Mouse (Mus musculus): Measurements from ENCODE around the gene Tmed10. TPM values are rescaled to one million over a fixed set of nuclear protein-coding genes. Genes with fewer than 3 reads are reported as not detected.

Tmed10 gene
- polyA plus RNA-seq, 1 experiment from 2014 or later: 372 TPM

GRCm38 (mm10) chr12:85366271-85366670 lies 8.4 kb downstream of the Tmed10 start:
- Histone ChIP-seq H3K27me3 (replicated peaks; ENCODE audit: control insufficient read depth, insufficient read depth, low read length) (no peaks in the 10 kb centered on the region), H3K4me2 (ENCODE audit: low read depth, low read length) (no peak overlapping the region), H3K36me3 (ENCODE audit: control insufficient read depth, insufficient read depth, low read length) (peaks cover 19% of the 10 kb centered on the region; the same call in 1 of the 2 replicates), H3K4me1 (ENCODE audit: control insufficient read depth, insufficient read depth, low read length) (no peaks in the 10 kb centered on the region), H3K27ac (replicated peaks; ENCODE audit: low read depth, low read length) (peak overlapping the region; percentile 58), H3K9me3 (ENCODE audit: control insufficient read depth, low read length) (no peaks in the 10 kb centered on the region), H3K4me3 (ENCODE audit: low read depth, low read length) (no peak overlapping the region), H3K9ac (ENCODE audit: low read depth, low read length) (no peak overlapping the region)
- WGBS: 75% methylated on average over 3 of the region's 3 CpGs
- peak; percentile 15; the same call in 1 of the 2 replicates for ATAC-seq (ENCODE audit: low read depth)
- DNase-seq (ENCODE audit: low spot score): no peak

- no peak for ATAC-seq (ENCODE audit: low read depth)
- H3K4me1 ChIP-seq (ENCODE audit: control insufficient read depth, insufficient read depth, low read length): no peaks in the 10 kb centered on the region
- peaks cover 19% of the 10 kb centered on the region; the same call in 1 of the 2 replicates for H3K36me3 ChIP-seq (ENCODE audit: control insufficient read depth, insufficient read depth, low read length)
- H3K9ac ChIP-seq (ENCODE audit: low read depth, low read length): no peak overlapping the region
- no peaks in the 10 kb centered on the region for H3K9me3 ChIP-seq (ENCODE audit: control insufficient read depth, low read length)
- no peaks in the 10 kb centered on the region for H3K27me3 ChIP-seq (replicated peaks; ENCODE audit: control insufficient read depth, insufficient read depth, low read length)
- no peak overlapping the region for H3K27ac ChIP-seq (replicated peaks; ENCODE audit: low read depth, low read length)
- no peak for DNase-seq (ENCODE audit: low spot score)
- no peak overlapping the region for H3K4me3 ChIP-seq (ENCODE audit: low read depth, low read length)
- WGBS: 79% methylated on average over 4 of the region's 4 CpGs
- no peak overlapping the region for H3K4me2 ChIP-seq (ENCODE audit: low read depth, low read length)
Measured at GRCm38 (mm10) chr12:85362510-85362909, 12.1 kb downstream of the Tmed10 start.

DNA sequence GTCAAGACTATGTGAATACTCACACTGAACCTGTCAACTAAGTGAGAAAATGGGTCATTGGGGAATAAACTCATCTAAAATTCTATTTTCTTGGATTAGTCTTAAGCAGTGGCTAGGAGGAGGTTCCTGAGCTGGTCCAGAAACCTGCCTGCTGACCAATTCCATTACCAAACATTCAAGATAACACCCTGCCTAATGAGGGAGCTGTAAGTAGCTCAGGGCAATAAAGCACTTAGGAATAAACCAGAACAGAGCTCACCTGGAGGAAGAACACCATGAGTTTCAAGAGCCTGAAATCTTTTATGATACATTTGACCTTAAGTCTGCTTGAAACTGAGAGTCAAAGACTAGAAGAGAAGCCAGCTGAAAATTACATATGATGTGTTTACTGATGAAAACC lies 13.1 kb downstream of the Tmed10 start:
- H3K27ac ChIP-seq (replicated peaks; ENCODE audit: low read depth, low read length): no peak overlapping the region
- no peak overlapping the region for H3K4me2 ChIP-seq (ENCODE audit: low read depth, low read length)
- no peak for ATAC-seq (ENCODE audit: low read depth)
- peaks cover 19% of the 10 kb centered on the region; the same call in 1 of the 2 replicates for H3K36me3 ChIP-seq (ENCODE audit: control insufficient read depth, insufficient read depth, low read length)
- no peak for DNase-seq (ENCODE audit: low spot score)
- no peaks in the 10 kb centered on the region for H3K4me1 ChIP-seq (ENCODE audit: control insufficient read depth, insufficient read depth, low read length)
- H3K9me3 ChIP-seq (ENCODE audit: control insufficient read depth, low read length): no peaks in the 10 kb centered on the region
- no peak overlapping the region for H3K4me3 ChIP-seq (ENCODE audit: low read depth, low read length)
- no peaks in the 10 kb centered on the region for H3K27me3 ChIP-seq (replicated peaks; ENCODE audit: control insufficient read depth, insufficient read depth, low read length)
- no peak overlapping the region for H3K9ac ChIP-seq (ENCODE audit: low read depth, low read length)

DNA sequence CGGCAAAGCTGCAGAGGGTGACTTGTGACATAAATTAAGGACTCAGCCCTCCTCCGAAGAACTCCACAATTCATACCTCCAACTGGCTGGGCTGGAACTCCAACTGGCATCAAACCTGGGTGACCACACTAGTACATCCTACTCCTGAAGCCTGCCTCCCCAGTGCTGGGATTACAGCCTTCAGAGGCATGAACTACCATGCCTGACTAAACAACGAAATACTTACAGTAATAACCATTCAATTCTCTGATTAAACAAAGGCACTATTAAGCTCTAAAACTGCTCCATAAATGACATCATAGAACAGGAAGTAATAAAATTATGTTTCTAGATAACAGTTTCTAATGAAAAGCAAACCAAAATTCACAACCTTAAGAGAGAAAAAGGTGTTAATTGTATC lies 13.5 kb downstream of the Tmed10 start:
- Histone ChIP-seq H3K4me3 (ENCODE audit: low read depth, low read length) (no peak overlapping the region), H3K4me1 (ENCODE audit: control insufficient read depth, insufficient read depth, low read length) (no peaks in the 10 kb centered on the region), H3K4me2 (ENCODE audit: low read depth, low read length) (no peak overlapping the region), H3K27ac (replicated peaks; ENCODE audit: low read depth, low read length) (no peak overlapping the region), H3K36me3 (ENCODE audit: control insufficient read depth, insufficient read depth, low read length) (peaks cover 19% of the 10 kb centered on the region; the same call in 1 of the 2 replicates), H3K9me3 (ENCODE audit: control insufficient read depth, low read length) (no peaks in the 10 kb centered on the region), H3K9ac (ENCODE audit: low read depth, low read length) (no peak overlapping the region), H3K27me3 (replicated peaks; ENCODE audit: control insufficient read depth, insufficient read depth, low read length) (no peaks in the 10 kb centered on the region)
- DNase-seq (ENCODE audit: low spot score): no peak
- 84% methylated on average over 3 of the region's 3 CpGs for WGBS
- ATAC-seq (ENCODE audit: low read depth): no peak

DNA sequence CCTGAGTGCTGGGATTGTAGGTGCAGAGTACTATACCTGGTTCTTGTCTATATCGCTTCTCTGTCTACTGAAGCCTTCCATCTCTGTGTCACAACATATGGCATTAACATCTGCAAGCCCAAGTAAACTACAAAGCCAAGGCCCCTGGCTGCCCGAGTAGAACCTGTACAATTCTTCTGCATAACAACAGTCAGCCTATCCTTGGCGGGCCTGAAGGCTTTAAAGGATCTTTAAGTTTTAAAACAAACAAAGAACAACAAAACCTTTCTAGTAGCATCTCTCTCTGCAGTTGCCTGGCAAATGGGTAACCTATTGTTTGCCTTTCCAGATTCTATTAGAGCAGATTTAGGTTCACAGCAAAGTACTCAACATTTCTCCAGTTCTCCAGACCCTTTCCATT lies 20.6 kb downstream of the Tmed10 start:
- H3K9me3 ChIP-seq (ENCODE audit: control insufficient read depth, low read length): no peaks in the 10 kb centered on the region
- no peak overlapping the region for H3K27ac ChIP-seq (replicated peaks; ENCODE audit: low read depth, low read length)
- DNase-seq (ENCODE audit: low spot score): no peak
- no peak overlapping the region for H3K4me3 ChIP-seq (ENCODE audit: low read depth, low read length)
- no peaks in the 10 kb centered on the region for H3K4me1 ChIP-seq (ENCODE audit: control insufficient read depth, insufficient read depth, low read length)
- no peaks in the 10 kb centered on the region for H3K27me3 ChIP-seq (replicated peaks; ENCODE audit: control insufficient read depth, insufficient read depth, low read length)
- no peak overlapping the region for H3K9ac ChIP-seq (ENCODE audit: low read depth, low read length)
- H3K36me3 ChIP-seq (ENCODE audit: control insufficient read depth, insufficient read depth, low read length): peaks cover 34% of the 10 kb centered on the region
- WGBS: 92% methylated on average over 3 of the region's 3 CpGs
- H3K4me2 ChIP-seq (ENCODE audit: low read depth, low read length): no peak overlapping the region
- no peak for ATAC-seq (ENCODE audit: low read depth)

DNA sequence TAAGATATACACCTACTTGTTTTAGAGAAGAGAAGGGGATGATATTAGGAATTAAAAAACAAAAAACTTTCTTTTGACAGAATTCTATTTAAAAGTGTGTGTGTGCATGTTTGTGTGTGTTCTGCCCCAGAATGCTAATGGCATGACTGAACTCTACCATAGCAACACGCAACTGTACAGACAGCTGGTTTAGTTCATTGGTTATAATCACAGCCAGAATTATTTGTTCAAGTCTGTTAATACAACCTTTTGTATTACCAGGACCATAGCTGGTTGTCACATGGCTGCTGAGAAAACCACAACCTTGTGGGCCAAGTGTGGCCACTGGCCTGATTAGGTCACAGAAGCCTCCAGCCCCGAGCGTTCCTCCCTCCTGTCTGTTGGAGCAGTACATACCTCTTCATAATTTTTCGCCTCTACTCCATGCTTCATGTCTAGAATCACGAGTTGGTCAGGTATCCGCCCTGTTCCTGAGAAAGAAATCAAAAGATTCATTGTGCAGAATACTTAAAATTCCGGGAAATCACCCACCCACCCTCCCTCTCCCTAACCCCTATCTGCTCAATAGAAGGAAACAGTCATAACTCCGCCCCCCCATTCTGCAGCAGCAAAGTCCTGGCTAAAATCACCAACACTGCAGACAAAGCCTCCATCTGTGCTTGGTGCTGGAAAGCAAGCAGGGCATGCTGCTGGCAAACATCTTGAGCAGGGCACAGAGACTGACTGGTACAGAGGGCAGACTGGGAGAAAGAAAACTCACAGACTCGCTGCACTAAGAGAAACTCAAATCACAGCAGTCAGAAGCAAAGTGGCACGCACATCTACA lies 24.0 kb downstream of the Tmed10 start:
- Histone ChIP-seq H3K36me3 (ENCODE audit: control insufficient read depth, insufficient read depth, low read length) (peaks cover 45% of the 10 kb centered on the region), H3K4me2 (ENCODE audit: low read depth, low read length) (no peak overlapping the region), H3K9me3 (ENCODE audit: control insufficient read depth, low read length) (no peaks in the 10 kb centered on the region), H3K27me3 (replicated peaks; ENCODE audit: control insufficient read depth, insufficient read depth, low read length) (no peaks in the 10 kb centered on the region), H3K27ac (replicated peaks; ENCODE audit: low read depth, low read length) (peak overlapping the region; percentile 72; the same call in 1 of the 2 replicates), H3K4me1 (ENCODE audit: control insufficient read depth, insufficient read depth, low read length) (no peaks in the 10 kb centered on the region), H3K9ac (ENCODE audit: low read depth, low read length) (no peak overlapping the region), H3K4me3 (ENCODE audit: low read depth, low read length) (no peak overlapping the region)
- 70% methylated on average over 10 of the region's 10 CpGs for WGBS
- ATAC-seq (ENCODE audit: low read depth): peak; percentile 45
- peak; percentile 42 for DNase-seq (ENCODE audit: low spot score)

DNA sequence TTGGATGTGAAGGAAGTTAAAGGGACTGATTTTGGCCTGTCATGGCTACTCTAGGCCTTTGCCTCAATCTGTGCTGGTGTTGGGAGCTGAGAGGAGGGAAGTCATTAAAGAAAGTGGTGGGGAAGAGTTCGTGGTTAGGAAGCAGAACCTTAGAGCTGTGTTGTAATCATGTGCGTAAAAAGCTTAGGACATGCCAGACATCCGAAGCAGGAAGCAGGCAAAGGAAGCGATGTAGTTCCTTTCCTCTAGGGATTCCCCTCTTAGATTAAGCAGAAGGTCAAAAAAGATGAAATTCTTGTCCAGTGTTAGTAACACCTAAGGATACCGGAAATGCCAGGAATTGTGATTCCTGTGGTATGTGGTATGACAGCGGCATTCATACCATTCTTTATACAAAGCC lies 26.3 kb downstream of the Tmed10 start:
- Histone ChIP-seq H3K4me3 (ENCODE audit: low read depth, low read length) (no peak overlapping the region), H3K9me3 (ENCODE audit: control insufficient read depth, low read length) (no peaks in the 10 kb centered on the region), H3K4me1 (ENCODE audit: control insufficient read depth, insufficient read depth, low read length) (no peaks in the 10 kb centered on the region), H3K27me3 (replicated peaks; ENCODE audit: control insufficient read depth, insufficient read depth, low read length) (no peaks in the 10 kb centered on the region), H3K36me3 (ENCODE audit: control insufficient read depth, insufficient read depth, low read length) (peaks cover 36% of the 10 kb centered on the region), H3K4me2 (ENCODE audit: low read depth, low read length) (no peak overlapping the region), H3K9ac (ENCODE audit: low read depth, low read length) (no peak overlapping the region), H3K27ac (replicated peaks; ENCODE audit: low read depth, low read length) (no peak overlapping the region; the same call in 1 of the 2 replicates)
- WGBS: 78% methylated on average over 6 of the region's 6 CpGs
- peak; percentile 19 for DNase-seq (ENCODE audit: low spot score)
- ATAC-seq (ENCODE audit: low read depth): no peak

DNA sequence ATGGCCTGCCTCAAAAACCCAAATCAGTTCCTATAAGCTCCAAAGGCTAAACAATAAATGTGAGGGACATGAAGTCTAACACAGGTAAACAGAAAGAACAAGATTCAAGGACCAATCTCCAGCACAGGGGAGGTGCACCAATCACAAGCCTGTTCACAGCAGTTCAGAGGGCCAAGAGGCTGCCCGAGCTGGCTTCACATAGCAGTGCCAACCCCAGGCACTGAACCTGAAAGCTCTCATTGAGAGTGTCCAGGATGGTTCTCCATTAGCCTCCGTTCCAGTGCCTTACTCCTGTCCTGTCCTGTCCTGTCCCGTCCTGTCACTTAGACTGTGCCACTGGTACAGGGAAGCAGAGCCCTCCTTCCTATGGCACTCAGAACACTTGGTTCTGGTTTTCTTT lies 27.5 kb downstream of the Tmed10 start:
- H3K4me2 ChIP-seq (ENCODE audit: low read depth, low read length): no peak overlapping the region
- no peak overlapping the region for H3K4me3 ChIP-seq (ENCODE audit: low read depth, low read length)
- H3K4me1 ChIP-seq (ENCODE audit: control insufficient read depth, insufficient read depth, low read length): no peaks in the 10 kb centered on the region
- ATAC-seq (ENCODE audit: low read depth): no peak
- WGBS: 77% methylated on average over 3 of the region's 3 CpGs
- no peak overlapping the region for H3K9ac ChIP-seq (ENCODE audit: low read depth, low read length)
- no peaks in the 10 kb centered on the region for H3K27me3 ChIP-seq (replicated peaks; ENCODE audit: control insufficient read depth, insufficient read depth, low read length)
- peaks cover 32% of the 10 kb centered on the region for H3K36me3 ChIP-seq (ENCODE audit: control insufficient read depth, insufficient read depth, low read length)
- 0 out of 2 replicates have a peak overlapping the region, but pooled peaks have one; percentile 10 for H3K27ac ChIP-seq (replicated peaks; ENCODE audit: low read depth, low read length)
- no peak for DNase-seq (ENCODE audit: low spot score)
- no peaks in the 10 kb centered on the region for H3K9me3 ChIP-seq (ENCODE audit: control insufficient read depth, low read length)

- Histone ChIP-seq H3K4me3 (ENCODE audit: low read depth, low read length) (no peak overlapping the region), H3K27me3 (replicated peaks; ENCODE audit: control insufficient read depth, insufficient read depth, low read length) (no peaks in the 10 kb centered on the region), H3K27ac (replicated peaks; ENCODE audit: low read depth, low read length) (no peak overlapping the region), H3K4me2 (ENCODE audit: low read depth, low read length) (no peak overlapping the region), H3K4me1 (ENCODE audit: control insufficient read depth, insufficient read depth, low read length) (no peaks in the 10 kb centered on the region), H3K36me3 (ENCODE audit: control insufficient read depth, insufficient read depth, low read length) (peaks cover 39% of the 10 kb centered on the region), H3K9me3 (ENCODE audit: control insufficient read depth, low read length) (no peaks in the 10 kb centered on the region), H3K9ac (ENCODE audit: low read depth, low read length) (no peak overlapping the region)
- ATAC-seq (ENCODE audit: low read depth) (peak; percentile 55; the same call in 1 of the 2 replicates), DNase-seq (ENCODE audit: low spot score) (peak; percentile 88)
- 51% methylated on average over 3 of the region's 3 CpGs for WGBS
Measured at GRCm38 (mm10) chr12:85346374-85346773, 28.3 kb downstream of the Tmed10 start.

Measured in embryonic facial prominence, embryonic 14.5 days (tissue).